Mouse (Mus musculus): Measurements from ENCODE around the gene Chrna1. TPM values are rescaled to one million over a fixed set of nuclear protein-coding genes. Genes with fewer than 3 reads are reported as not detected.

The Chrna1 gene
- polyA plus RNA-seq (2015; fragmentation: Nextera tagmentation; extraction: Ambion mirVana): 0.08 and 0.12 TPM in 2 replicates

GRCm38 (mm10) chr2:73580166-73580565 lies at the start of gene Chrna1:
Gene Chrna1 (minus strand): TSS chr2:73580338.

GRCm38 (mm10) chr2:73529356-73530330 lies 50.5 kb downstream of the Chrna1 start, which contains the start of gene Wipf1:
Gene Wipf1 (minus strand): TSS chr2:73529734.

Other genes starting within 250 kb of the Chrna1 start
- 1.6 and 1.9 TPM in 2 replicates for gene Gpr155, start 193.8 kb downstream of the Chrna1 start, polyA plus RNA-seq (2015; fragmentation: Nextera tagmentation; extraction: Ambion mirVana)
- gene Wipf1, start 50.6 kb downstream of the Chrna1 start, polyA plus RNA-seq (2015; fragmentation: Nextera tagmentation; extraction: Ambion mirVana): 5.4 and 6.2 TPM in 2 replicates
- gene Chn1, start 195.0 kb upstream of the Chrna1 start, polyA plus RNA-seq (2015; fragmentation: Nextera tagmentation; extraction: Ambion mirVana): 10.4 and 10.5 TPM in 2 replicates

Measured in urinary bladder, postnatal 0 days (tissue).